Mouse (Mus musculus): Measurements from ENCODE around the gene Cfap43.

DNA sequence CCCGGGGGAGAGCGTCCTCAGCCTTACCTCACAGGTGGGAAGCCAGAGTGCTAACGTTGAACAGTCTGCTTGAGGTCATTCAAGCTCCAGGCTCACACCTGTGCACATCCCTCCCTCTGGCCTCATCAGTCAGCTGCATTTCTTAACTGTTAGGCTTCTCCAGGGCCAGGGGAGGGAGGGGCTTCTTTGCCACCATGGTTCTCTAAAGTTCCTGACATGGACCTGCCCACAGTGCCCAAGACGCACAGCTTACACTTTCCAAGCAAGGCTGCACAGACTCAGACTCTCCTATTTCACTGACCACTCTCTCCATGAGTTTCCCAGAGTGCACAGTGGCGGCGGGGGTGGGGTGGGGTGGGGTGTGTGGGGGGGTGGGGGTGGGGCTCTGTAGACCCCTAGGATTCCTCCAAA lies 10.1 kb downstream of the Cfap43 start:
- TF ChIP-seq TCF3 (IDR thresholded peaks at IDR 0.05; ENCODE audit: insufficient read length, low read depth) (no peak), CEBPB (IDR thresholded peaks at IDR 0.05; ENCODE audit: insufficient read depth, poor library complexity, severe bottlenecking) (no peak), MYOG (IDR thresholded peaks at IDR 0.05; ENCODE audit: control insufficient read depth in 1 of 3, insufficient read depth in 1 of 3, insufficient read length in 2 of 3, low read depth in 2 of 3) (no peak)
